Comparison of ENCODE assay signal across 19 mouse cellular contexts in the genomic region with DNA sequence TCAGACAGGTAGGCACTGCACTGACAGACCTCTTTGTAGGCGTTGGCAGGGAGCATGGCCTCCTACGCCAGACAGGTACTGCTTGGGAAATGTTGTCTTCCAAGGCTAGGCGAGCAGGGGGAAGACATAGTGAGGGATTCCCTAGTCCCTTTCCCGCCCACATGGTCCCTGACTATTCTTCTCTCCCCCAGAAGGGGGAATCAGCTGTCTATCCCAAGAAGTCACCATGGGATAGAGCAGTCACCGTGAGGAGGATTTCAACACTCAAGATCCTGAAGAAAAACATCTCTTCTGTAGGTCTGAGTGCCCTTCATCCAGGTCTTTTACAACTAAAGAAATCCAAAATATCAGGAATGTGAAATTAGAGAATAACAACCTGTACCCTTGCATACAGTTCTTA. TPM values are rescaled to one million over a fixed set of nuclear protein-coding genes. Genes with fewer than 3 reads are reported as not detected.
DNase-seq lines count a peak whose midpoint lies in the region; ATAC-seq and TF ChIP-seq lines count a peak whose summit lies in the region.
"Had no signal": no experiment of that assay in that cellular context is flagged by ENCODE, and none has a peak within 500 bp of the region (broad histone marks: within the 10 kb centered on the region; RNA-seq: fewer than 3 reads in every experiment).

No protein-coding gene starts in this region.

- no peak for DNase-seq in forebrain, postnatal 0 days
- no peak for DNase-seq in forebrain, embryonic 10.5 days (ENCODE audit: extremely low spot score, low spot score)
- DNase-seq in kidney, adult 2 months = no peak
- DNase-seq in kidney, postnatal 10 days = no peak
- peak; percentile 13 for DNase-seq in lung, postnatal 36 days
- no peak for DNase-seq in yolk sac, embryonic 10.5 days (ENCODE audit: low spot score)
- DNase-seq: adrenal gland, postnatal 36 days; cerebellum, adult 8-10 months; kidney, adult 11 months; kidney, postnatal 36 days; retina, postnatal 1 day had no signal

- no peak overlapping the region for H3K27ac ChIP-seq in forebrain, postnatal 0 days (ENCODE audit: low read depth, low read length)
- no peak overlapping the region for H3K27ac ChIP-seq in forebrain, embryonic 10.5 days
- no peak overlapping the region for H3K27ac ChIP-seq in kidney, adult 2 months (ENCODE audit: insufficient read depth, low read depth, low read length)
- H3K27ac ChIP-seq: embryonic facial prominence, embryonic 15.5 days; heart, embryonic 15.5 days; hindbrain, embryonic 14.5 days; macrophage; midbrain, embryonic 13.5 days had no signal

- no peaks in the 10 kb centered on the region for H3K9me3 ChIP-seq in forebrain, postnatal 0 days (ENCODE audit: low read length)
- no peaks in the 10 kb centered on the region for H3K9me3 ChIP-seq in forebrain, embryonic 10.5 days
- H3K9me3 ChIP-seq in megakaryocyte, embryonic 14.5 days = no peaks in the 10 kb centered on the region
- H3K9me3 ChIP-seq: embryonic facial prominence, embryonic 15.5 days; heart, embryonic 15.5 days; midbrain, embryonic 13.5 days had no signal

- no peak overlapping the region for H3K9ac ChIP-seq in forebrain, postnatal 0 days
- H3K9ac ChIP-seq: embryonic facial prominence, embryonic 15.5 days; heart, embryonic 15.5 days; hindbrain, embryonic 14.5 days; midbrain, embryonic 13.5 days had no signal

- no peak overlapping the region for H3K4me2 ChIP-seq in forebrain, postnatal 0 days (ENCODE audit: low read depth)
- H3K4me2 ChIP-seq: embryonic facial prominence, embryonic 15.5 days; heart, embryonic 15.5 days; hindbrain, embryonic 14.5 days; midbrain, embryonic 13.5 days had no signal

- TF ChIP-seq CTCF in forebrain, postnatal 0 days (IDR thresholded peaks at IDR 0.05; ENCODE audit: low read depth) = 0 out of 2 replicates have a peak, but pooled peaks have one; percentile 8
- 0 out of 2 replicates have a peak, but pooled peaks have one; percentile 10 for TF ChIP-seq CTCF in kidney, adult 2 months (conservative IDR thresholded peaks at IDR 0.05; ENCODE audit: insufficient read depth, insufficient read length, low read depth, low read length)

- WGBS in forebrain, postnatal 0 days = 74% methylated on average over 5 of the region's 5 CpGs
- 57% methylated on average over 5 of the region's 5 CpGs for WGBS in forebrain, embryonic 10.5 days
- WGBS in kidney, adult 2 months = 72% methylated on average over 5 of the region's 5 CpGs

- TF ChIP-seq POLR2A in kidney, adult 2 months (IDR thresholded peaks at IDR 0.05; ENCODE audit: low read depth, low read length) = no peak

- H3K36me3 ChIP-seq in forebrain, postnatal 0 days (ENCODE audit: insufficient read depth) = no peaks in the 10 kb centered on the region
- H3K36me3 ChIP-seq in forebrain, embryonic 10.5 days (replicated peaks) = no peaks in the 10 kb centered on the region
- H3K36me3 ChIP-seq in kidney, adult 2 months (ENCODE audit: control insufficient read depth, insufficient read depth, low read length) = no peaks in the 10 kb centered on the region
- no peaks in the 10 kb centered on the region for H3K36me3 ChIP-seq in megakaryocyte, embryonic 14.5 days (replicated peaks; ENCODE audit: low read length)
- H3K36me3 ChIP-seq: embryonic facial prominence, embryonic 15.5 days; heart, embryonic 15.5 days; midbrain, embryonic 13.5 days had no signal

- H3K4me1 ChIP-seq in forebrain, postnatal 0 days (ENCODE audit: insufficient read depth) = no peaks in the 10 kb centered on the region
- no peaks in the 10 kb centered on the region; the same call in 1 of the 2 replicates for H3K4me1 ChIP-seq in forebrain, embryonic 10.5 days
- no peaks in the 10 kb centered on the region; the same call in 1 of the 2 replicates for H3K4me1 ChIP-seq in kidney, adult 2 months (ENCODE audit: control insufficient read depth, insufficient read depth, low read length)
- peaks cover 3% of the 10 kb centered on the region; the same call in 1 of the 2 replicates for H3K4me1 ChIP-seq in megakaryocyte, embryonic 14.5 days
- H3K4me1 ChIP-seq: embryonic facial prominence, embryonic 15.5 days; heart, embryonic 15.5 days; midbrain, embryonic 13.5 days had no signal

- no peak overlapping the region for H3K4me3 ChIP-seq in forebrain, postnatal 0 days (ENCODE audit: low read depth, low read length)
- no peak overlapping the region for H3K4me3 ChIP-seq in forebrain, embryonic 10.5 days
- H3K4me3 ChIP-seq in kidney, adult 2 months (ENCODE audit: insufficient read depth, low read depth, low read length) = no peak overlapping the region
- peak overlapping the region; percentile 38 for H3K4me3 ChIP-seq in megakaryocyte, embryonic 14.5 days (replicated peaks)
- H3K4me3 ChIP-seq: embryonic facial prominence, embryonic 15.5 days; heart, embryonic 15.5 days; midbrain, embryonic 13.5 days had no signal

- no peaks in the 10 kb centered on the region for H3K27me3 ChIP-seq in forebrain, postnatal 0 days (ENCODE audit: insufficient read depth, low read length)
- H3K27me3 ChIP-seq in forebrain, embryonic 10.5 days (ENCODE audit: poor library complexity, severe bottlenecking) = no peaks in the 10 kb centered on the region
- H3K27me3 ChIP-seq in kidney, adult 2 months (replicated peaks; ENCODE audit: control insufficient read depth, insufficient read depth, low read length) = no peaks in the 10 kb centered on the region
- H3K27me3 ChIP-seq in megakaryocyte, embryonic 14.5 days (replicated peaks) = peaks cover 13% of the 10 kb centered on the region
- H3K27me3 ChIP-seq: CH12.LX; embryonic facial prominence, embryonic 15.5 days; heart, embryonic 15.5 days; midbrain, embryonic 13.5 days had no signal

- no peak for ATAC-seq in forebrain, postnatal 0 days
- no peak for ATAC-seq in megakaryocyte, adult 5-6 weeks (ENCODE audit: poor library complexity, severe bottlenecking)
- ATAC-seq: midbrain, embryonic 13.5 days had no signal

RNA-seq across cellular contexts. Expression of gene Pcolce2, which starts 30.2 kb away (rescaled TPM):
- 1.5 and 2.2 TPM in 2 replicates for total RNA-seq in forebrain, postnatal 0 days (2014; rRNA removed)
- 1.8 and 2.5 TPM in 2 replicates for polyA plus RNA-seq in forebrain, postnatal 0 days (2015; fragmentation: Nextera tagmentation; extraction: Ambion mirVana)
- polyA plus RNA-seq in forebrain, embryonic 10.5 days (2016; fragmentation: Nextera tagmentation; extraction: Ambion mirVana) = 3.9 and 4.7 TPM in 2 replicates
- 0.78 and 0.90 TPM in 2 replicates for polyA plus RNA-seq in kidney, adult 2 months (2012; rRNA removed)
- polyA plus RNA-seq in megakaryocyte, embryonic 14.5 days (2012; ENCODE audit: insufficient read depth, low replicate concordance) = not detected in 2 replicates
- total RNA-seq in megakaryocyte, adult 5-6 weeks (2015) = not detected in 2 replicates
- not detected in 2 replicates for total RNA-seq in megakaryocyte, adult 5-6 weeks (2017)

RNA-seq across cellular contexts. Expression of gene Paqr9, which starts 47.7 kb away (rescaled TPM):
- total RNA-seq in forebrain, postnatal 0 days (2014; rRNA removed) = 20.8 and 26.0 TPM in 2 replicates
- polyA plus RNA-seq in forebrain, postnatal 0 days (2015; fragmentation: Nextera tagmentation; extraction: Ambion mirVana) = 3.5 and 6.3 TPM in 2 replicates
- polyA plus RNA-seq in forebrain, embryonic 10.5 days (2016; fragmentation: Nextera tagmentation; extraction: Ambion mirVana) = 0.07 and 0.12 TPM in 2 replicates
- polyA plus RNA-seq in kidney, adult 2 months (2012; rRNA removed) = 33.3 and 48.2 TPM in 2 replicates
- not detected in 2 replicates for polyA plus RNA-seq in megakaryocyte, embryonic 14.5 days (2012; ENCODE audit: insufficient read depth, low replicate concordance)
- 0.38 and 0.84 TPM in 2 replicates for total RNA-seq in megakaryocyte, adult 5-6 weeks (2015)
- 0.37 and 1.7 TPM in 2 replicates for total RNA-seq in megakaryocyte, adult 5-6 weeks (2017)
- total RNA-seq: CH12.LX had no signal
